Mouse (Mus musculus): ENCODE results near the gene Gm10974.

The Gm10974 gene

DNA sequence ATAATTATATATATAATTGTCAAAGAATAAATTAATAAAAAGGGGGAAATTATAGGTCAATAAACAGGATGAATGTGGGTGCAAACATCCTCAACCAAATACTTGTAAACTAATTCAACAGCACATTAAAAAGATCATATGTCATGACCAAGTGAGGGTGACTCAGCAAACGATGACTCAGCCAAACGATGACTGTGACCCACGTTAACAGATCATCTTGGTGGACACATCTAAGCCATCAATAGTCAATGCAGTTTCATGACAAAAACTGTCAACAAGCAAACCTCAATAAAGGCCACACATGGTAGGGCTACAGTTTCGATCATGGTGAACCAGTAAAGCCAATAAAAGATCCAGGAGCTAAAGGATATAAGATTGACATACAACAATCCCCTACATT is 6.7 kb upstream of the Gm10974 start:
- no peak for DNase-seq (ENCODE audit: low spot score)

DNA sequence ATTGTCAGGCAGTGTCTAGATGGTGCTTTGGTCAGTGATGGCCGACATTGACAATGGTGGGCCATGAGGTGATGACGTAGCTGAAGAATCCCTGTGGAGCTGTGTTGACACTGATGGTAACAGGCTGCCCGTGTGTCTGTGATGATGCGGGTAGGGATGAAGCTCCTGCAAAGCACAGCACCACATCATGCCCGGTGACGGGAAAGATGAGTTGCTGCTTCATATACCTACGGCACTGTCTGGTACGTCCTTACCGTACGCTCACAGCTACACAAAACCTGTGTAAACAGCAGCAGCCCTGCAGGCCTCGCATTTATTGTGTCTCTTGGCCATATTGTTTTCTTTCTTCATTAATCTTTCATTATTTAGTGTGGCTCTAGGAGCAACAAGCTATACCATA is 1.2 kb upstream of the Gm10974 start:
- DNase-seq (ENCODE audit: low spot score), result no peak

DNA sequence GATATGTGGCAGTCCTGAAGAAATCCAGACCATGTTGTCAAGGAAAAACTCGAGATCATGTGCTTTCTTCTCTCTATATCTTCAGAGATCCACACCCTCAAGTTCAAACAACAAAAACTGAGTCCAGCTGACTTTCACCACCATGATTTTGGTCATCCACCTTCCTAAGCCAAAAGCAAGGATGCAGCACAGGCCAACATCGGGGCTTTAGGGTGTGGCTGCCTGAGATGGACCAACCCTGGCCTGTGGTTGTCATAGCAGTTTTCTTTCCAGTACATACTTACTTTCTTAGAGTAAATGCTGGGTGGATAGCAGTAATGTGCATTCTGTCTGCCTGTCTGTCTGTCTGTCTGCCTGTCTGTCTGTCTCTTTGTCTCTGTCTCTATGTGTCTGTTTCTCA is 294 bp upstream of the Gm10974 start:
- DNase-seq (ENCODE audit: low spot score), result no peak

DNA sequence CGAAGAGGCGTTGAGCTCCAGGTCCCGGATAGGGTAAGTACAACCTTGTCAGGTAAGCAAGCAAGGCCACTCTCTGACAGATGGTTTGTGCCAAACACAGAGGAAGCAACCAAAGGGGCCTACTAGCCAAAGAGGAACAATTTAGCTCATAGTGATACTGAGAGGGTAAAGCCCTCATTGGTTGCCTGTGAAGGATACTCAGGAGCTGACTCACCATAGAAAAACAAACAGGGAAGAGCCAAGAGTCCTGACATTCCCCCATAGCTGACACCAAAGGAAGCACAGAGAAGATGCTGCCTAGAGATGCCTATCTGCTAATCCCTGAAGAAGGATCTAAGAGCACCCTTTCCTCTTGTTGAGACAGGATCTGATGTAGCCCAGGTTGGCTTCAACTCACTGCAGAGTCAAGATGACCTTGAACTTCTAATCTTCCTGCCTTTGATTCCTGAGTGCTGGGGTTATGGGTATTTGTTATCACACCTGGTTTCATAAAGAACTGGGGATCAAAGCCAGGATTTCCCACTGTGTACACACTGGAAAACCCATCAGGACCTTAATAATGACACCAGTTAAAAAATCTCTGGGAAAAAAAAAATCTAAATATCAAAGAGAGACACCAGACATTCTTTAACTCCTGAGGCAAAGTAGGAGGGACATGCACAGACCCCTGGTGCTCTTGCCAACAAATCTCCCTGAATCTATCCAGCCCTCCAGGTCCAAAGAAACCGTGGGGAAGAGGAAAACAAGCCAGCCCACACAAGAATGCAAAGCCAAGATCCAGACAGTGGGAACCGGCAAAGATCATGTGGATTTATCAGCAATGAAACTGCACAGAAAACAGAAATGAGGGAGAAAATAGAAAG is 3.6 kb downstream of the Gm10974 start:
- no peak for DNase-seq (ENCODE audit: low spot score)

DNA sequence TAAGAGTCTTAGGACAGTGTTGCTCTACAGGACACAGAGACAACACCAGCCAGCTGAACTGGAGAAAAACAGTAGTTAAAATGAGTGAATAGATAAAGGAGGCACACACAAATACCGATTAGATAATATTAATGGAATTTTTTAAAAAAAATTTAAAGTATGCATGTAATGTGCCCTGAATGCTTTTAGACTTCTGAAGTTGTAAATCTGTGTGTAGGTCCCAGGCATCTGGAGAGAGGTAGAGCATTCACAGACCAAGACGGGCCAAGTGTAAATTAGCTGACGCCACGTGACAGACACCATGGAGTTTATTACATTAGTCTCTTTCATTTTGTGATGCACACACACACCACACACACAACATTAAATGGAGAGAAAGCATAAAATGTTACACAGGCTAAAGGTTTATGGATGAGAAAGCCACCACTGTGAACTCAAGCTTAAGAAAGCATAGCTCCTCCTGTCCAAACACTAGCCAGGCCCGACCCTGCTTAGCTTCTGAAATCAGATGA is 4.3 kb downstream of the Gm10974 start:
- DNase-seq (ENCODE audit: low spot score), result no peak

DNA sequence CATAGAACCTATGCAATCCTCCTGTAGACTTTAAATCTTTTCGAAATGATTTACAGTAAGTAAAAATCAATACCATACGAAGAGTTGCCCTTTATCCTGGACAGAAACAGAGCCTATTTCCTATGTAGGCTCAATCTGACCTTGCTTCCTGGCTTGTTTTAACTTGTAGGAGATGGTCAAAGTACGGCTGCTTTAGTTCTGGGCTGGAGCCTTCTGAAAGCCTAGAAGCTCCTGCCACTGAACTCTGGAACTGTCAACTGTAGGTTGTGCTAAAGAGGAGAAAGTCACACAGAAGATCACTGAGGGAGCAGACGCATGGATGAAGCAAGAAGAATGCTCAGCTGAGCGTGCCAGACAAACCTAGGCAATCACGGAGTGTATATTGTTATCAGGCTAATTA is 5.3 kb downstream of the Gm10974 start:
- no peak for DNase-seq (ENCODE audit: low spot score)

DNA sequence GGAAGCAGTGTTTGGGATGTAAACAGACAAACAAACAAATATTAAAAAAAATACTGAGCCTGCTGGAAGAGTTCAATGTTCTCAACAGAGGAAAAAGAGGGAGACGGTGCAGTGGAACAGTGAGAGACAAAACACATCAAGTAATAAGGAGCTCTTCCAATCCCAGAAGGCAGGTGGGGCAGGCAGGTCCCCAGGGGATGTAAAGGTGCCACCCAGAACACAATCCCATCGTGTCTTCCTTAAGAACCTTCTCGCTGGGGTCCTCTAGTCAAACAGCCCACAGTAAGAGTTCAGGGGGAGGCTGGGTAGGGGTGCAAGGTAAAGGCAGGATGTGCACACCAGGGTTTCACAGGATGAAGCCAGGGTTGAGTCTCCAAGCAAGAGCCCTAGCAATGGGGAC is 7.7 kb downstream of the Gm10974 start:
- DNase-seq (ENCODE audit: low spot score), result no peak

DNA sequence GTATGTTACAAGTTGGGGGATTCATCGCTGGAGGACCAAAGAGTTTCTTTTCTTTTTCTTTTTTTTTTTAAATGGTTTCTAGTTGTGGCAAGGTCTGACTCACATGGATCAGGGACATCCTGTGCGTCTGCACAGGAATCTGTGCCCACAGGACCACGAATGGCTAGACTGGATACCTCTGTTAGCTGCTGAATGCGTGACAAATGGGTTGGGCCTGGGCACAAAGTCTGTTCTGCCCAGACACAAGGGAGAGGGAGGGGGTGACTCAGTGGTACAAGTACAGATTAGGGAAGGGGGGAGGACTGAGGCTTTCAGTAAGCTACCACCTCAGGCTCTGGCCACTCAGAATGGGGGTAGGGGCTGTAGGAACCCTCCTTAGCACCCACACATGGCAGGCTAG is 10.0 kb downstream of the Gm10974 start:
- DNase-seq (ENCODE audit: low spot score), result no peak

DNA sequence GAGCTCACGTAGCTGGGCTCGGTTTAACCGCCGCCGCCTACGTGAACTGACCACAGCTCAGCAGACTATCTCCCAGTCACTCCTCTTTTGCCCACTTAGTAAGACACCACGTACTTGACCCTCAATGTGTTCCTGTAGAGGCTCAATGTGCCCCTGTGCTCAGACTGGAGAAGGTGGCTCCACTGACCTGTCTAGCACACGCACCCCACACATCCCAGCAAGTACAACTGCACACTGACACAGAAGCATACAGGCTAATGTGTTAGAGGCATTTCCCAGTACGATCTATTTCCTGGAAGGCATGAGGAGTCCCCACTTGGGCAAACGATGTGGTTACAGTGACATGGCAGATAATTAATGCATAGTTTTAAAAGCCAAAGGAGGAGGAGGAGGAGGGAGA is 10.9 kb downstream of the Gm10974 start:
- no peak for DNase-seq (ENCODE audit: low spot score)

DNA sequence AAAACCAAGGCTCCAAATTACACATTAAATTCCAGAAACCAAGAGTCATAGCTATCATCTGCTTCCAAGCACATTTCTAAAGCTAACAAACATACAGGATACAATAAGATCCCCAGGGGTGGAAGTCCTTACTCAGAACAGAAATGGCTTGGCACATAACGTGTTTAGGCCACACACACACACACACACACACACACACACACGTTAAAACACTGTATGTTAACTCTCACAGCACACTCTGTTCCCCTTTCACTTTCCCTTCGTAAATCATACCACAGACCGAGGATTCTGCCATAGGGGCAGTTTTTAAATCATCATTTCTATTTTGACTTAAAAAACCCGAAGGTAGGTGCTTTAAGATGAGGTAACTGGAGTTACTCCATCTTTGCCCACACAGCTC is 18.5 kb downstream of the Gm10974 start:
- DNase-seq (ENCODE audit: low spot score), result no peak

DNA sequence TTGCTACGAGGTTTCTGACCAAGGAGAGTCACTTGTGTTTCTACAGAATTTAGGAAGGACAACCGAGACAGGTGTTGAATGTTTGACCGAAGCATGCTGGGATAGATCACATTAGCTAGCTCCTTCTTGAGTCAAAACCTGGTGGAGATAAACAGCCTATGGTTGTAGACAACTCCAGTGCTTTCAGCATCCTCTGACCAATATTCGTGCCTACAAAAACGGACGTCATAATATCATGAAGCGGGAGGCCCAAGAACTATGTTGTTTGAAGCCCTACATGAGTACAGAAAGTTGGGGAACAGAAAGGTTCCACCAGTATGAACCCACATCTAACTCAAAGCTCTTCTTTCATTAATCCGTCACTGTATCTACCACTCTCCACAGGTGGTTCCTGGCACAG is 19.2 kb downstream of the Gm10974 start:
- DNase-seq (ENCODE audit: low spot score), result no peak

DNA sequence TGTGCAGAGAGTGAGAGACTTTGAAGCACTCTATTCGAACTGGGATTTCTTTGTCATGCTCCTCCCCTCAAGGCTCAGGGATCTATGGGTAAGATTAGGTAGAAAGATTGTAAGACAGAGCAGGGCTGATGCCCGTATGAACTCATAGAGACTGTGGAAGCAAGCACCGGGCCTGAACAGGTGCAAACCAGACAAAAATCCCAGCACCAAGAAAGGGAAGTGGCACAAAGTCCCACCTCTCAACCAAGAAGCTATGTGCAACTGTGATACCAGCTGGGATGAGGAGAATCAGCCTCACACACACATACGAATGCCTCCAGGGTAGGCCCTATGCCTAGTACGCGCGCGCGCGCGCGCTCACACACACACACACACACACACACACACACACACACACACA is 20.1 kb downstream of the Gm10974 start:
- no peak for DNase-seq (ENCODE audit: low spot score)

DNA sequence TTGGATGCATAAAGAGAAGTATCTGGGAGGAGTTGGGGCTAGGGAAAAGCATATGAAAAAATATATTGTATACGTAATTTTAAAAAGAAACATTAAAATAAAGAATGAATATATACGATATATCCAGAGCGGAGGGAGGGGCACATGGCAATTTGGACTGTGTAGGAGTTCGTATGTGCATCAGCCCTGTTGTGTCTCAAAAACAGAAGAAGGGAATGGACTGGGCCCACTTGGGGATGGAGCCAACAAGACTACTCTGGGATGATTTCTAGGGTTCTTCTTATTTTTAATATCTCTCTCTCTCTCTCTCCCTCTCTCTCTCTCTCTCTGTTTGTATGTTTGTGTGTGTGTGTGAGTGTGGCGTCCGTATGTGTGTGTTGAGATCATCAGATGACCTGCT is 20.7 kb downstream of the Gm10974 start:
- DNase-seq (ENCODE audit: low spot score), result no peak

DNA sequence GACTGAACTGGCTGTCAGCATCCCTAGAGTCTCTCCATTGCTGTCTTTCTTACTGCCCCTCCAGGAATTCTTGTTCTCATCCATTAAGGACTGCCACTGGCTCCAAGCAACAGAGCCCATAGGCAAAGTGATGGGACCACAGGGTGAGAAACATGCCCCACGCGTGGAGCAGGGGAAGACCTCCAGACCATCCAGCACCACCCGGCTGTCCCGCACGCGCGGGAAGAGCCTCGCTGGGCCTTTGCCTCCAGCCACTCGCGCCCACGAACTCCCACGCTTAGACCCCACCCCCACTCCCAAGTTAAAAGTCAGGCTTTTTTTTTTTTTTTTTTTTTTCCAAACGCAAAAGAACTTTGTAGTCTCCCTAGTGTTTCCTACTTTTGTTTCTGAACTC is 21.7 kb downstream of the Gm10974 start:
- DNase-seq (ENCODE audit: low spot score), result no peak

DNA sequence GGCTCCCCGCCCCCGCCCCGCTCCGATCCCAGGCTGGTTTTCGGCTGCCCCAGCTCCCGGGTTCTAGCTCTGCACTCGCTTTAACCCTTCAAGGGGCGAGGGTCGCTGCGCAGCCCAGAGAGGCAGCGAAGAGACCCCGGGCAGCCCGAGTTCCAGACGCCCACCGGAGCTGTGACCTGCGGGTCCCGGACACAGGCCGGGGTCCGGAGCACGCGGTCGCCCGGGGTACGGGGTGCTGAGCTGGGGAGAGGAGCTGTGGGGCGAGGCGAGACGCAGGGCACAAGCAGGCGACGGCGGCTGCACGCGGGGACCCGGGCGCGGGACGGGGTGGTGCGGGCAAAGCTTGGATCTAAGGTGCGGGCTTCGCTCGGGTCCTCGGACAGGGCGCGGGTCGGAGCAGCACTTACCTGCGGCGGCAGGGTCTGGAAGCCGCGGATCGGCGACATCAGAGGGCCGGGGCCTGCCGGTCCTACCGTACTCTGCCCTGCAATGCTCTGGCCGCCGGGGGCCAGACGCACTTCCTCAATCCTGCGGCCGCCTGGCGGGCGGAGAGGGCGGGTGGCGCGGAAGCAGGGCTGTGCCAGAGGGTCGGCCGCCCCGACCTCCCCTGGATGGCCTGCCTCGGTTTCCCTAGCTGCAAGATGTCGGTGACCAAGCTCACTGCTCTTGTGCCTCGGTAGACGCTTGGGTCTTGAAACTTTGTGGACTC is 22.3 kb downstream of the Gm10974 start, which contains the start of gene Lrrk1:
Gene Lrrk1, minus strand, starts transcription at position 538 of the 709 bp plus-strand sequence.
- DNase-seq (ENCODE audit: low spot score), result no peak

DNA sequence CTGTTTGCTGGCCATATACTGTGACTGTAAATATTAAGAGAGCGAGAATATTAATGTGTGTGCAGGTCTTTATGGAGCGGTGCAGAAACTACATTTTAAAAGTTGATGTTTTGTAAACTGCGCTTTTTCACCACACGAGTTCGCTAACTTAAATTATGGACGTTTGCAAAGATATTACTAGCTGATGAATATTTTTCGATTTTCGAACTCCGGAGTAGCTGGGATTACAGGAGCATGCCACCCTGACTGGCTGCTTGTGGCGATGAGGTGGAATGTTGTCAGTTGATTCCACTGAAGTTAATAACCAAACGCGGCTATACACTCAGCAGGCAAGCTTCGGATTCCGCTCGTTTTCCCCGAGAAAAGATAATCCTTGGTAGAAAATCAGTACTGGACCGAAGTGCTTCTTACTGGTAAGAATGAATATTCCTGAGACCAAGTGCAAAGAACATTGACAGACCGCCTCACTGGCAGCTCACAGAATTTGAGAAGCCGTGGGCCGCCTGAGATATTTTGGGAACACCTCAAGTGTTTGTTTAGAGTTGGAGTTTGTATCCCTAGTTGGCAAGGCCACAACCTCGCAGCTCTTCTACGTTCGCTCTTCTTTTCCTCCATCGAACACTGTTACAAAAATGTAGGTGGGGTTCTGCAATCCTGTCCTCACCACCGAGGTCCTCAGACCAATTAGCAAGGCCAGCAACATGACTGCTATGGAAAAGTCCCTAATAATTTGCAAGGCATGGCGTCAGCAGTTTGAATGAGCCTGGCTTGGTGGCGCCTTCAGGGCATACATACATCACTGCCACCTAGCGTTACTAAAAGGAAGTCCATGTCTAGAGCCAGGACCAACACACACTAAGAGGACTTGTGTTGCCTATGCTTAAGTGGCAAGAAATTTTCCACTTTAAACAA is 23.2 kb downstream of the Gm10974 start:
- DNase-seq (ENCODE audit: low spot score), result no peak

DNA sequence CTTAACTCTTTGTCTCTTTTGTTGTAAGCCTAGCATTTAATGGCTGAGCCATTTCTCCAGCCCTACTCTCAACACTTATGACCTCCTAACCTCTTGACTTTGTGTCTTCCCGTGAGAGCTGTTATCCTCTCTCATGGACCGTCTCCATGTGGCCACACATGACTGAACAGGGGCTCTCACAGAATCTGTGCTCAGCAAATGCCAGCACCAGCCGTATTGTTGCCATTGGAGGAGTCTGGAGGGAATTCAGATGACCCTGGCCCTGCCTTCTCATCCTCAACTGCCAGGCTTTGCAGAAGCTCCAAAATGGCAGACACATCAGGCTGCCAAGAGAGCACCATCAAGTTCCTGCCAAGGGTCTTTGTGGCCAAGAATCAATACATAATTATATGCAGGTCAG is 31.6 kb downstream of the Gm10974 start:
- DNase-seq (ENCODE audit: low spot score), result no peak

DNA sequence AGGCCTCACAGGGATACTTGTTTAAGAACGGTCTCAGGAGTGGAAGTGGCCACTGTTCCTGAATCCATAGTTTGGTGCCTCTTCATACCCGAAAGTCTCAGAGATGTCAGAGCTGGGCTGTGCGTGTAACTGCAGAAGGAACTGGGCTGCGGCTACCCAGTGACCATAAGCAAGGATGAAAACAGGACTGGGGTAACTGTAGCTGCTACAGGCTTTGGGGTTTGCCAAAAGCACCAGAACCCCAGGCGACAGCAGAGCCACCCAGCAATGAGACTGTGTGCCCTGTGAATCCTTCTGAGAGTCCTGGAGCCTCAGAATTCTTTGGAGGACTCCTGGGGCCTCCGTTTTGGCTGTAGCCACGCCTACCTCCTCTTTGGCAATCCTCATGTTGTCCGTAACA is 35.9 kb downstream of the Gm10974 start:
- no peak for DNase-seq (ENCODE audit: low spot score)

DNA sequence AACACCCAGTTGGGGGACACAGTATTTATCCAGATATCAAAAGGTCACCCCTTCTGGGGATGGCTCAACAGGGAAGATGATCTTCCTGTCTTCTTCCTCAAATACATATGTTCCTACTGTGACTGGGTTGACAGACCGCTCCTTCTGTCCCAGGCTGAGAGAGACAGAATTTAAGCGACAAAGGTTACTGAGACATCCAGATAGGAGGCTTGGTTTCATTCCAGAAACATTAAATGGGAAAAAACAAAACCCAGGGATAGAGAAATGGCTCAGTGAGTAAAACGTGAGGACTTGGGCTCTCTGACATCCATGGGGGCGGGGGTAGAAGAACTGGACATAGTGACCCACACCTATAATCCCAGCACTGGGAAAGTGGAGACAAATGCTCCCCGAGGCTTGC is 37.2 kb downstream of the Gm10974 start:
- DNase-seq (ENCODE audit: low spot score), result no peak

DNA sequence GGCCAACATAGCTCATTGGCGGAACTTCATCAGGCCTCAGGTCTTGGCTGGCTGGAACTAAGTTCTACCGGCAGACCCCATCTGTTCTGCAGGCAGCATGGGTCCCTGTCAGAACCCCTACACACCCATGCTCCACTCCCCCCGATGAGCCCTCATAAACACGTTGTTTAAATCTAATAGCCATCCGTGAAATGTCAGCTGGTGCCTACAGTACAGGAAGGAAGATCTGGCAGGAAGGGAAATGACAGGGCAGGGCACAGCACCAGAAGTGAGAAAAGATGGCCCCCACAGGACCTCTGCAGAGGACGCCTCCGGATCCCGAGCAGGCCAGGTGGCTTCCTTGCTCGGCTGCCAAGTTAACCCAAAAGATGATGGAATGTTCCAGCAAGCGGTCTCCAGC is 38.4 kb downstream of the Gm10974 start:
- no peak for DNase-seq (ENCODE audit: low spot score)

DNA sequence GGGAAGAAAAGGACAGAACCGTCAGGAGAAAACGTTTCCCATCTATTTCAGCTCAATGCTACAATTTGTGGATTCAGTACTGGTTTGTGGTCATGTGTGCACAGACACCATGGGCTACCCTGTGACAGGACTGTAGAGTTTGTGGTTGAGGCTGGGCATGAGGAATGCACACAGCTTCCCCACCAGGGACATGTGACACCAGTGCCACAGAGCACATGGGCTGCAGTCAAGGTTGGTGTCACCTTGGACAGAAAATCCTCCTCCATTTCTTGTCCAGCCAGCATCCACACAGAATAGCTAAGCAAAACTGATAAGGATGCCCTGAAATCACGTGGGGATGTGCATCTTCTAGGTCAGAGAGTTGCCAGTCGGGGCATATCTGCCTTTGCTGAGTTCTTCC is 39.1 kb downstream of the Gm10974 start:
- no peak for DNase-seq (ENCODE audit: low spot score)

DNA sequence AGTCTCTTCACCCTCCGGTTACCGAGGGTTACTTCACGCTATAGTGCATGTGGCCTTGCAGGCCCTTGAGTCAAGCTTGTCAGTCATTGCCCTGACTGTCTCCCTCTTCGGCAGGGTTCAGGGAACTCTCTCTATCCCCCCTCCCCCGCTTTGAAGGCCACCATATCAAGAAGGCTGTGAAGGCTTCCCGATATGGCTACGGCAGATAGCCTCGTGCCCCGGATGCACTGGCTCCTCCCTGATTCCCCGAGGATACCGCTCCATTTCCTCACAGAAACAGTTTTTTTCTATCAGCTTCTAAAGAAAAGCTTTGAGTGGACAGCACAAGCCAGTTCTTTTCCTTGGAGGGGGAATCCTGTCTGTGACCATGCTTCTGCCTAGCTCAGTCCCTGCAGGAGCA is 39.8 kb downstream of the Gm10974 start:
- DNase-seq (ENCODE audit: low spot score), result no peak

All from urinary bladder, postnatal 10 days (tissue).